Mouse (Mus musculus): ENCODE results near the gene Zfp944. TPM values are rescaled to one million over a fixed set of nuclear protein-coding genes. Genes with fewer than 3 reads are reported as not detected.
"Not testable (repeated sequence)": the region's sequence is repeated elsewhere in the genome, so short reads cannot be mapped to it uniquely, and the experiment has no call there.

The Zfp944 gene
- polyA plus RNA-seq (2012; ENCODE audit: insufficient read depth, insufficient read length, missing spikeins), result 4.4 and 5.9 TPM in 2 replicates

DNA sequence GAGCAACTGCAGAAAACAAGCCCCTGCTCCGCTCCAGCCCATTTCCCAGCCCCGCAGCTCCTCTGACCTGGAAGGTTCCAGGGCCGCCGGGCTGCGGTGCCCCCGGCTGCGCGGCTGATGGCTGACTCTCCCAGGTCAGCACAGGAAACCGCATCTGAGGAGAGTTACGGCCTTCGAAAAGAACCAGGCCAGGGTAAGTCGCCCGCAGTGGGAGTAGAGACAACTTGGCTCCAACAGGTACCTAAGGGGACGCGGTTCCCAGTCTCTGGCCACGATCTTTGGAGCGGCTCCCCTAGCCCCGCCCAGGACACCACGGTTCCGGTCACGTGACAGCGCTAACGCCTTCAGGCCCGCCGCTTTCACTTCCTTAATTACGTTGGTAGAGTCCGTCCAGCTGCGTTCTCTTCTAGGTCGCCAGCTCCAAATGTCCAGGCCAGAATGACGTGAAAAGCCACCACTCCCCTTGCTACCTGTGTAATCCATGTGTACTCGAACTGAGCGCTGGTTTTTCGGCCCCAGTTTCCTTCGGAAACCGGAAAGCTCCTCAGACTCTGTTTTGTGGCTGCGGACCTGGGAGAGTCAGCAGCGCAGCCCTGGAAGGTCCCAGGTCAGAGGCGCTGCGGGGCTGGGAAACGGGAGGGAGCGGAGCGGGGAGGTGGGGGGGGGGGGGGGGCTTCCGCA, at the start of gene Zfp944, which contains the start of gene Zfp758:
Gene Zfp944 (minus strand): TSS at position 300 of the 681 bp plus-strand sequence.
Gene Zfp758 (plus strand): TSS at position 353 of the 681 bp plus-strand sequence.
- Histone ChIP-seq H3K4me3 (ENCODE audit: insufficient read depth, low read depth, low read length) (peak within 1 kb of the TSS; percentile 88), H3K27ac (replicated peaks; ENCODE audit: low read depth, low read length) (peak within 1 kb of the TSS; percentile 83)
- H3K4me1 ChIP-seq (ENCODE audit: control insufficient read depth, insufficient read depth, insufficient read length, low read length), result not testable (repeated sequence)

DNA sequence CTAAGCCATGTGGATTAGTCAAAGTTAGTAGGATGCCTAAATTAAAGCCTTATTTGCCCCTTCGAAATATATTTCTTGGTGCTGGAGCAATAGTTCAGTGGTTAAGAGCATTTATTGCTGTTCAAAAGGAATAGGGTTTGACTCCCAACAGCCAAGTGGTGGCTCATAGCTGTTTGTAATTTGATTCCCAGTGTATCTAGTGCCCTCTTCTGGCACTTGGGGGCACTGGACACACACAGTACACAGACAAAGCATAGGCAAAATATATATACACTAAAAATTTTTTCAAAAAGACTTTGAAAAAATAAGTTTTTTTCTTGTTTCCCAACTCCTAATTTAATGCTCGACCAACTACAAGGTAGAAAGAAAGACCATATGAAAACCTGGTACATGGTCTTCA, 49.6 kb upstream of the Zfp944 start:
- Histone ChIP-seq H3K4me3 (ENCODE audit: insufficient read depth, low read depth, low read length) (no peak overlapping the region), H3K27ac (replicated peaks; ENCODE audit: low read depth, low read length) (no peak overlapping the region), H3K4me1 (ENCODE audit: control insufficient read depth, insufficient read depth, insufficient read length, low read length) (no peaks in the 10 kb centered on the region)

DNA sequence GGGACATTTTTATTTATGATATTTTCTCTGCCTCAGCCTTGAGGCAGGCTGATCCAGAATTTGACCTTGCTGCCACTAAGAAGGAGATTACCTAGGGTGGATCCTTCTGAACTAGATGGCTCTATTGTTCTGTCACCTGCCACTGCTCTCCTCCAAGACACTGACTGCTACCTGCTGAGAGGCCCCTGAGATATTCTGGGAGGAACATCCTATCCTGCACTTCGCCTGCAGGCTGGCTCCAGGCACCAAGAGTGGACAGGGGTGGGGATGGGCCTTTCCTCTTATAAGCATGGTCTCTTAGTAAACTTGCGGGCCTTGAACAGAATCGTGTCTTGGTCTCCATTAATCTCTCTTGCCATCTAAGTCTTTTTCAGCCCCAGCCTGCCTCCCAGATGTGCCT, 2.7 kb upstream of the Zfp944 start:
- H3K4me1 ChIP-seq (ENCODE audit: control insufficient read depth, insufficient read depth, insufficient read length, low read length), result peaks cover 2% of the 10 kb centered on the region; the same call in 1 of the 2 replicates
- no peak overlapping the region for H3K4me3 ChIP-seq (ENCODE audit: insufficient read depth, low read depth, low read length)
- no peak overlapping the region for H3K27ac ChIP-seq (replicated peaks; ENCODE audit: low read depth, low read length)

GRCm38 (mm10) chr17:22360572-22360971, 628 bp downstream of the Zfp944 start:
- Histone ChIP-seq H3K27ac (replicated peaks; ENCODE audit: low read depth, low read length) (no peak overlapping the region), H3K4me1 (ENCODE audit: control insufficient read depth, insufficient read depth, insufficient read length, low read length) (peaks cover 2% of the 10 kb centered on the region; the same call in 1 of the 2 replicates), H3K4me3 (ENCODE audit: insufficient read depth, low read depth, low read length) (peak overlapping the region; percentile 60)

DNA sequence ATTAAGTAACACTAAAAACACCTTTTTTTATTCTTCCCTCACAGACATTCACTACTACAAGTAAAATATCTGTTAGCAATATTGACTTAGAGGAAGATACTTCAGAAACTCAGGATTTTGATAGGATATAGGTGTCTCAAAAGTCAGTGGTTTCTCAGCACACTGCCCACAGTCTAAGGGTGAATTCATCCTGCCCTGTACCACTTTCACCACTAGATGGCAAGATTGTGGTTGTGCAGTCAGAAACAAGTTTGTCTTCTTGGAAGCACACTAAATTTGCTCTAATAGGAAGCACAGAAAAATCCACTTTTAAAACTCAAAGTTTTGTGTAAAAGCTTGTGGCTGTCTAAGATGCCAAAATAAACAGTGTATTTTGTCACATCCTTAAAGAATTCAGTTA, 8.4 kb downstream of the Zfp944 start:
- Histone ChIP-seq H3K4me1 (ENCODE audit: control insufficient read depth, insufficient read depth, insufficient read length, low read length) (no peaks in the 10 kb centered on the region), H3K27ac (replicated peaks; ENCODE audit: low read depth, low read length) (no peak overlapping the region)

DNA sequence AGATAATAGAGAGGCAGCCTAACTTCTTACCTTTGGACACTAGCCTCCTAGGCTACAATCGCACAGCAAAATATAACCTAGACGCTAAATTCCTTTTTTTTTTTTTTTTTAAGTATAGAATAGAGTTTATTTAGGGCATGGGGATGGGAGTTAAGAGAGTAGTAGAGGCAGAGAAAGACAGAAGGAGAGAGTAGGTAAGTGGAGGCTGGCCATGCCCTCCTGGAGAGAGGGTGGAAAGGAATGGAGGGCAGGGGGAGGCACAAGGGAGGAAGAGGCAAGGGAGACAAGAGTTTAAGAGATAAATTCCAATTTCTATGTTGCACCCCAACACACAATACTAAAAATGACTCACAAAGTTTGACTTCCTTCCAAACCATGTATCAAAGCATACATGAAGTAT, 46.0 kb downstream of the Zfp944 start:
- H3K4me1 ChIP-seq (ENCODE audit: control insufficient read depth, insufficient read depth, insufficient read length, low read length); H3K27ac ChIP-seq (replicated peaks; ENCODE audit: low read depth, low read length): not testable (repeated sequence)
- peak overlapping the region; percentile 91 for H3K4me3 ChIP-seq (ENCODE audit: insufficient read depth, low read depth, low read length)

More for the DNA sequence above, 8.4 kb downstream of the Zfp944 start:
- no peak overlapping the region for H3K4me3 ChIP-seq (ENCODE audit: insufficient read depth, low read depth, low read length)

DNA sequence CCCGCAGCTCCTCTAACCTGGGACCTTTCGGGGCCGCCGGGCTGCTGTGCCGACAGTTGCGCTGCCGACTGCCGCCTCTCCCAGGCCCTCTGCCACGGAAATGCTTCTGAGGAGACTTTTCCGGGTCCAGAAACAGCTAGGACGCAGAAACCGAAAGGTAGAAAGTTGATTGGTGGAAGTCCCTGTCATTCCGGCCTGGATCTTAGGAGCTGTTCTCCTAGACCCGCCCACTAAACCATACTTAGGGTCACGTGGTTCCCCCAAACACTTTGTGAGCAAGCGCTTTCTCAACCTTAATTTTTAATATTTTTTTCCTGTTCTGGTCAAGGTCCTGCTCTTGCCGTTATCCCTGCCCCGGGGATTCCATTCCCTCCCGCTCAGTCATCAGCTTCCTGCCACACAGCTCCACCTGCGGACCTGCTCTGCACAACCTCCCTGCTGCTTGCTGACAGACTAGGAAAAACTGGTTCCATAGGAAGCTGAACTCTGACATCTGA, 46.4 kb downstream of the Zfp944 start, which contains the start of gene CT030661.1:
Gene CT030661.1 (minus strand): TSS at position 108 of the 497 bp plus-strand sequence.
- Histone ChIP-seq H3K4me3 (ENCODE audit: insufficient read depth, low read depth, low read length) (peak within 1 kb of the TSS; percentile 91), H3K27ac (replicated peaks; ENCODE audit: low read depth, low read length) (peak within 1 kb of the TSS; percentile 77)
- H3K4me1 ChIP-seq (ENCODE audit: control insufficient read depth, insufficient read depth, insufficient read length, low read length), result not testable (repeated sequence)

DNA sequence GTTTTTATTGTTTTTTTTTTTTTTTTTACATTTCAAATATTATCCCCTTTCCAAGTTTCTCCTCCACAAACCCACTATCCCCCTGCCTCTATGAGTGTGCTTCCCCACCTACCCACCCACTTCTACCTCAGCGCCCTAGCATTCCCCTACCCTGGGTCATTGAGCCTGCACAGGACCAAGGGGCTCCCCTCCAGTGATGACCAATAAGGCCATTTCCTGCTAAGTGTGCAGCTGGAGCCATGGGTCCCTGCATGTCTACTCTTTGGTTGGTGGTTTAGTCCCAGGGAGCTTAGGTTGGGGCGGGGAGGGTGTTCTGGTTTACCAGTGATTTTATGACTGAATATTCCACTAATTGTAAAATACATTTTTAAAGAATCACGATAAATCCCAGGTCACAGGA, 47.0 kb downstream of the Zfp944 start:
- not testable (repeated sequence) for H3K4me1 ChIP-seq (ENCODE audit: control insufficient read depth, insufficient read depth, insufficient read length, low read length)
- H3K27ac ChIP-seq (replicated peaks; ENCODE audit: low read depth, low read length), result peak overlapping the region; percentile 77
- peak overlapping the region; percentile 91 for H3K4me3 ChIP-seq (ENCODE audit: insufficient read depth, low read depth, low read length)

Other genes with a start within 250 kb of the Zfp944 start
- 1.9 and 2.1 TPM in 2 replicates for gene Zfp947, start 195.2 kb downstream of the Zfp944 start, polyA plus RNA-seq (2012; ENCODE audit: insufficient read depth, insufficient read length, missing spikeins)
- gene Zfp994, start 135.8 kb downstream of the Zfp944 start, polyA plus RNA-seq (2012; ENCODE audit: insufficient read depth, insufficient read length, missing spikeins), result 3.3 and 3.4 TPM in 2 replicates
- gene CT030661.1, start 46.6 kb downstream of the Zfp944 start, polyA plus RNA-seq (2012; ENCODE audit: insufficient read depth, insufficient read length, missing spikeins), result 10.3 and 11.9 TPM in 2 replicates
- gene Zfp758, start 53 bp upstream of the Zfp944 start, polyA plus RNA-seq (2012; ENCODE audit: insufficient read depth, insufficient read length, missing spikeins), result 7.7 and 8.5 TPM in 2 replicates
- 8.5 and 9.1 TPM in 2 replicates for gene Zfp946, start 62.8 kb upstream of the Zfp944 start, polyA plus RNA-seq (2012; ENCODE audit: insufficient read depth, insufficient read length, missing spikeins)
- gene Vmn2r111, start 212.1 kb upstream of the Zfp944 start, polyA plus RNA-seq (2012; ENCODE audit: insufficient read depth, insufficient read length, missing spikeins), result not detected in 2 replicates
- gene Vmn2r112, start 239.6 kb upstream of the Zfp944 start, polyA plus RNA-seq (2012; ENCODE audit: insufficient read depth, insufficient read length, missing spikeins), result not detected in 2 replicates

Data from brown adipose tissue, adult 24 weeks (tissue).